Mouse (Mus musculus) layer of hippocampus, postnatal 25 days (tissue): ENCODE measurements around the gene Sema3g. TPM values are rescaled to one million over a fixed set of nuclear protein-coding genes. Genes with fewer than 3 reads are reported as not detected.
A peak's percentile ranks its signal among the peaks of the same experiment; 100 is the strongest.

Source experiments
- DNase-seq, 2 experiments: peaks; one replicate each; pipeline ENCODE4 v3.0.0; 2022; ENCODE audit warnings: mixed read lengths in 2 of 2, low spot score in 1 of 2; ENCODE audit errors: extremely low spot score in 1 of 2
- total RNA-seq, 2 experiments: library from RNA; stranded (reverse); gene quantifications; 2 replicates each; pipeline ENCODE4 v1.2.3; 2021

Gene Sema3g
- total RNA-seq, 2 experiments from 2014 or later: 4.4 to 5.0 TPM

GRCm38 (mm10) chr14:31194891-31195513, 22.7 kb upstream of the Sema3g start:
- DNase-seq: no peak

DNA sequence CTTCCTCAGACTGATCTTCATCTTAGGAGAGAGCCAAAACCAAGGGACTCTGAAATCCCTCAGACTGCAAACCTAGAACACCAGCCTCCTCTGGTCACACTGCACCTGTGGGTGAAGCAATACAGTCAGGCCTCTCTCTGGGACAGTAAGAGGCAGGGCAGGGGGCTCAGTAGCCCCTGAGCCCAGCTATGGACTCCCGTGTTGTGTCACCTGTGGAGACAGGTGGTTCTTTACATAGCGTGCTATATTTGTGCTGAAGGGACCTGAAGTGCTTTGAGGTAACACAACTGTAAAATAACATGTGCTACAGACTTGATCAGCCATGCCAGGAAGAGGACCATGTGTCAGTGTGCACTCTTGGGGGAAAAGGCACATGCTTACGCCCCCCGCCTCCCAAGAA, 22.1 kb upstream of the Sema3g start:
- DNase-seq: no peak

DNA sequence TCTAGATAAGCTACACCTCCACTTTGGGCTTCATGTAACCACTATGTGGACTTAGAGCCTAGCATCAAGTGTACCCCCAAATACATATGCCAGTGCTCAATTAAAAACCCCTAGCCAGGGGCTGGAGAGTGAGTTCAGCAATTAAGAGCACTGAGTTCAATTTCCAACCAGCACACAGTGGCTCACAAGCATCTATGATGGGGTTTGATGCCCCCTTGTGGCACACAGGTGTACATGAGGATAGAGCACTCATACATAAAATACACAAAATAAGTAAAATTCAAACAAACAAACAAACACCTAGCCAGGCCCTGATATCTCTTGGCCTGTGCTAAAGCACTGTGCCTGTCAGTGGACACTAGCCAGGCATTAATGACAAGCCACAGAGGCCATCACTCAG, 21.7 kb upstream of the Sema3g start:
- no peak for DNase-seq

- no peak for DNase-seq
Observed at GRCm38 (mm10) chr14:31197547-31198516, 19.8 kb upstream of the Sema3g start.

DNA sequence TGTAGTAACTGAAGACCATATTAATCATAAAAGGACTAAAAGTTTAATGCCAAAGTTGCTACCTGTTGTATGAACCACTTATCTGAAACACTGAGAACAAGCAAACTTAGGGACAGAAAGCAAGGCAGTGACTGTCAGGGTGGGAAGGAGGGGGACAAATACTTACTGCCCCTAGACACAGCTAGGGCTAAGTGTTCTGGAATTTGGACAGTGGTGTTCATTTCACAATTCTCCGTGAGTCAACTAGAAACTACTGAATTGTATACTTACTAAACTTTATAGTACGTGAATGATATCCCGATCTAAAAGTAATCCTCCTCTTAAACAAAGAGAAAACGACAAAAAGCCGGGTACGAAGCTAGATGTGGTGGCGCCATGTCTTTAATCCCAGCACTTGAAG, 18.1 kb upstream of the Sema3g start:
- no peak for DNase-seq

DNA sequence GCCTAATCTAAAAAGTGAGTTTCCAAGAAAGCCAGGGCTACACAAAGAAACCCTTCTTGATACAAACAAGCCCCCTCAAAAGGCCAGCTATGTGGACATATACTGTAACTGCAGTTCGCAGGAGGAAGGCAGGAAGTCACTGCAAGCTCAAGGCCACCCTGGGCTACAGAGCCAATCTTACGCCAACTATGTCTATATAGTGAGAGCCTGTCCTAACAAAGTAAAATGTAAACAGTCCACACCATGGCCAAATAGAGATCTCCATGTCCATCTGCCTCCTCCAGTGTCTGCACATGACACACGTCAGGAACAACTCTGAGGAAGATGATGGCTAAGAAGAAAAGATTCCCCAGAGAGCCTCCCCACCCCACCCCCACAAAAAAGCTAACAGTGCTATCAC, 17.6 kb upstream of the Sema3g start:
- no peak for DNase-seq

DNA sequence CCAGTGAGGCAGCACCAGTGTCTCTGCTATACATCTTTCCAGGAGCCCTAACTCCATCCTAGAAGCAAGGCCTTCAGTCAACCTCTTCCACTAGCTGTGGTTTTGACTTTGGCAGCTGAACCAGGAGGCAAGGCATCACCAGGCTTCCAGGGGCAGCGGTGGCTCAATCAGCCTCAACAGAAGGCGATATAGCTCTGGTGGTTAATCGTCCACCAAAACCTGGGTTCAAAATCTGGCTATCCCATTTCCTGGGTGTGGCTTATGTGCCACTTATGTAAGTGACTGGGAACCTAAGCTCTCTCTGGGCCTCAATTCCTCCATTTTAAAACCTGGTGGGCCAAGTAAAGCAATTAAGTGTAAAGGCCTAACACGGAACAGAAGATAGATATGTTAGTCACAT, 12.8 kb upstream of the Sema3g start:
- DNase-seq: no peak

DNA sequence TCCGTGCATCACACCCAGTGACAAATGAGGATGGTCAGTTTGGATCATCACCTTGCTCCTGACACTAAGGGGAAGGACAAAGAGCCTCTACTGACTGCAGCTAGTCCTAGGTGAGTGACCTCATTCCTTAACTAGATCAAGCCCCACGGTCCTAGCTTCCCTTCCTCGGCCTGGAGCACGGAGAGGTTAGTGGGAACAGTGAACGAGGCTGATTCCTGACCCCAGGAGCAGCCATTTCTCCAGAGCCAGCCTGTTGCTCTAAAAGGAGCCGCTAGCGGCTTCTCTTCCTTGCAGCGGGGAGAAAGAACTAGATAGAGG, 12.5 kb upstream of the Sema3g start:
- no peak for DNase-seq

DNA sequence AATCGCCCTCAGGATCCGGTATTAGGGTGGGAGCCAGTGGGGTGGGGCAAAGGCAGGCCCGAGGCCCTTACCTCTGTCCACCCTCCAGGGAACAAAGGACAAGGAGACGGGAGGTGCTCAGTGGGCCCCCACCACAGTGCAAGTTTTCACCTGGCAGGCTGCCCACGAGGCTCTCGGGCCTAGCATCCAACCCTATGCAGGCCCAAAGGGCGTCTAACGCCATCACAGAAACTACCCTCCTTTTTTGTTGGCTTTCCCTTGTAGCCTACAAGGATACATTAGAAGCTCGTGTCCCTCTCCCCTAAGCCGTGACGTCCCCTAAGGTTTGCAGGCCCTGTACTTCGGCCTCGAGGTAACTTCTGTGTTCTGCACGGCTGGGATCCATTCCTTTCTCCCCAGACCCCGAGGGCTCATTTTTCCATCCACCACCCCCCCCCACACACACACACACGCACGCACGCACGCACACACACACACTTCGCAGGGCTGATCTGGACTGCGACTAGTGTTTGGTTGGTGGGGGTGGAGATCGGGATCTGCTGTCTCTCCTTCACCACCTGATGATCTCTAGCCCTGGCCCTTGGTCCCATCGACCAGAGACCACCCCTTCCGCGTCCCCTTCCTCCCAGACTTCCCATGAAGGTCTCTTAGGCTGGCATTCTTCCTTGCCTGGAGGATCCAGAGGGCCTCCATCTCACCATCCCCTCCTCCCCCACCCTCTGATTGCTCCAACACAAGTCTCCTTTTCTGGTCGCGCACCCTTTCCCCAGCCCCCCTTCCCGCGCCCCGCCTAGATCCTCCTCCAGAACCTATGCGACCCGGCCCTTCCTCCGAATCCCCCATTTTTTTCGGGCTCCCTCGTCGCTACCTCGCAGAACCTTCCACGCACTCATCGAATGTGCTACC, 11.8 kb upstream of the Sema3g start:
- DNase-seq: peak; percentile 43 to 48

GRCm38 (mm10) chr14:31206472-31206981, 11.1 kb upstream of the Sema3g start:
- peak; percentile 89 to 92 for DNase-seq

DNA sequence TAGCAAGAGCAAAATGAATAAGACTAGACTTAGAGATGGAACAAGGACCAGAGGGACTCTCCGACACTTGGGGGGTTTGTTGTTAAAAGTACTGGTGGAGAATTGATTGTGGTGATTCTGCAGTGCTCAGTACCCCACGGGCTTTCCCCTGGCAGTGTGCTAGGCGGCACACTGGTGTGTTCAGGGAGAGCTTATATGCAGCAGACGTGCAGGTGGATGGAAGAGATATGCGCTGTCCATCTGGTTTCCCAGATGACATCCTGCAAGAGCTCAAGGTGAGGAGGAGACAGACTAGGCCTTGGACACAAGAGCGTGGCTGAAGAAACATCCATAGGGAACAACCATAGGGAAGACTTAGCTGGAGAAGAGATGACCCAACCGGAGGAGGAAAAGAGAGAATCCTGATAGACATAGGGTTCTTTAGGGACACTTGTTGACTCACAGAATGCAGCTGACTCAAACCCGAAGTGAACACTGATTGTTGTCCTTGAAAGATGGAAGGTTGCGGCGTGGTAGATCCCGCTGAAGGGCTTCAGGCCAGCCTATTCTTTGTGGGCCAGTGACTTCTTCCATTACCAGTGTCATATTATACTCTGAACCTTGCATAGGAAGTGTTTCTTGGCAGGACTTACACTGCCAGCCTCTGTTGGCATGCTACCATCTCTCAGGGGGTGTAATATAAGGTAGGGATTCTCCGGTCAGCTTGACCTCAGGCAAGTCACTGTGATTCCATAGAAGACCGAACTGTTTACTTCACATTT, 10.4 kb upstream of the Sema3g start:
- DNase-seq: no peak

GRCm38 (mm10) chr14:31208084-31208483, 9.6 kb upstream of the Sema3g start, which contains the start of gene Tnnc1:
Gene Tnnc1, plus strand, starts transcription at chr14:31208312.
- DNase-seq: no peak

- no peak for DNase-seq
Observed at GRCm38 (mm10) chr14:31209133-31209557, 8.5 kb upstream of the Sema3g start.

- no peak for DNase-seq
Observed at GRCm38 (mm10) chr14:31211854-31212253, 5.8 kb upstream of the Sema3g start.

- DNase-seq: no peak
Observed at GRCm38 (mm10) chr14:31212499-31212898, 5.2 kb upstream of the Sema3g start.

DNA sequence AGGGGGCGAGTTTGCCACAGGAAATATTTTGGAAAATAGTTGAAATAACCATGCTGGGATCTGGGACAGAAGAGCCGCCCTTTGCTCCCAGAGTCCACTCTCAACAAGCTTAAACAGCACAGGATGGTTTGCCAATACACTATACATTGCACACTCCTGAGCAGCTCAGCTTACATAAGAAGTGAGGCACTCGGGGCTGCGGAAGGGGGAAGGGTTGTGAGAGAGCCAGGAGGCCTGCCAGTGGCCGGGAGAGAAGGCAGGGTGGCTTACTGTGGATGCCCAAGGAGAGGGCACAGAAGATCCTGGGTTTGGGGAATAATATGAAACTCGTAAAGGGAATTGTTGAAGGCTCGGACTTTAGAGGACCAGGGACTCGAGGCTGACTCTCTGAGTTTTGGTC, 3.8 kb upstream of the Sema3g start:
- no peak for DNase-seq

- DNase-seq: no peak
Observed at GRCm38 (mm10) chr14:31214684-31215083, 3.0 kb upstream of the Sema3g start.

- peak; percentile 31 to 60 for DNase-seq
Observed at GRCm38 (mm10) chr14:31215157-31216002, 2.3 kb upstream of the Sema3g start.

GRCm38 (mm10) chr14:31216846-31217245, 814 bp upstream of the Sema3g start, which contains the start of gene Nisch:
Gene Nisch, minus strand, starts transcription at chr14:31216946.
- no peak for DNase-seq
